Mouse (Mus musculus) heart, postnatal 4 days (tissue): ENCODE measurements around the gene Cdh22. TPM values are rescaled to one million over a fixed set of nuclear protein-coding genes. Genes with fewer than 3 reads are reported as not detected.

ENCODE experiments used
- DNase-seq: peaks from one replicate; pipeline ENCODE4 v3.0.0; 2021
- total RNA-seq, 2 experiments: library from RNA; stranded (reverse); gene quantifications; 2 replicates each; pipeline ENCODE4 v1.2.3; 2021

Cdh22 gene
- total RNA-seq: under 1 TPM; 0.24 to 0.27 TPM

- DNase-seq: peak; percentile 76
Observed at GRCm38 (mm10) chr2:165234613-165235291, at the start of gene Cdh22. TSS of gene Cdh22 (minus strand) at chr2:165234853.

- DNase-seq: no peak
Observed at GRCm38 (mm10) chr2:165284377-165284776, 49.7 kb upstream of the Cdh22 start.

GRCm38 (mm10) chr2:165283644-165284043 is 49.0 kb upstream of the Cdh22 start:
- DNase-seq: no peak

GRCm38 (mm10) chr2:165281779-165282311 is 47.2 kb upstream of the Cdh22 start:
- peak; percentile 37 for DNase-seq

- no peak for DNase-seq
Observed at GRCm38 (mm10) chr2:165279351-165279750, 44.7 kb upstream of the Cdh22 start.

- no peak for DNase-seq
Observed at GRCm38 (mm10) chr2:165277188-165277740, 42.6 kb upstream of the Cdh22 start.

GRCm38 (mm10) chr2:165275824-165276223 is 41.2 kb upstream of the Cdh22 start:
- peak; percentile 81 for DNase-seq

GRCm38 (mm10) chr2:165275124-165275640 is 40.5 kb upstream of the Cdh22 start:
- DNase-seq: no peak

- no peak for DNase-seq
Observed at GRCm38 (mm10) chr2:165273589-165273988, 38.9 kb upstream of the Cdh22 start.

GRCm38 (mm10) chr2:165271326-165271725 is 36.7 kb upstream of the Cdh22 start:
- no peak for DNase-seq

GRCm38 (mm10) chr2:165270858-165271257 is 36.2 kb upstream of the Cdh22 start:
- DNase-seq: no peak

GRCm38 (mm10) chr2:165266739-165267138 is 32.1 kb upstream of the Cdh22 start:
- DNase-seq: no peak

GRCm38 (mm10) chr2:165263861-165264260 is 29.2 kb upstream of the Cdh22 start:
- no peak for DNase-seq

GRCm38 (mm10) chr2:165262274-165262990 is 27.8 kb upstream of the Cdh22 start:
- DNase-seq: no peak

- no peak for DNase-seq
Observed at GRCm38 (mm10) chr2:165259859-165260258, 25.2 kb upstream of the Cdh22 start.

- no peak for DNase-seq
Observed at GRCm38 (mm10) chr2:165258321-165258720, 23.7 kb upstream of the Cdh22 start.

GRCm38 (mm10) chr2:165257151-165257834 is 22.6 kb upstream of the Cdh22 start:
- DNase-seq: no peak

GRCm38 (mm10) chr2:165256213-165256612 is 21.6 kb upstream of the Cdh22 start:
- no peak for DNase-seq

- no peak for DNase-seq
Observed at GRCm38 (mm10) chr2:165253867-165254266, 19.2 kb upstream of the Cdh22 start.

- DNase-seq: no peak
Observed at GRCm38 (mm10) chr2:165253269-165253668, 18.6 kb upstream of the Cdh22 start.

GRCm38 (mm10) chr2:165252801-165253200 is 18.1 kb upstream of the Cdh22 start:
- DNase-seq: no peak

- no peak for DNase-seq
Observed at GRCm38 (mm10) chr2:165252381-165252780, 17.7 kb upstream of the Cdh22 start.

GRCm38 (mm10) chr2:165250903-165251302 is 16.2 kb upstream of the Cdh22 start:
- DNase-seq: no peak
